Mouse (Mus musculus) testis, adult 2 months (tissue): ENCODE data around the gene Trip6. TPM values are rescaled to one million over a fixed set of nuclear protein-coding genes. Genes with fewer than 3 reads are reported as not detected.

Experiments used
- H3K27ac ChIP-seq: fragments of 200-500 bp; 2 replicates; pipeline ENCODE4 v1.5.1; 2012; ENCODE audit warnings: low read depth, low read length; ENCODE audit not compliant: control insufficient read depth, insufficient read depth
- H3K27me3 ChIP-seq: fragments of 200-500 bp; 2 replicates; pipeline ENCODE4 v1.6.1; 2012; ENCODE audit warnings: mild to moderate bottlenecking, low read length, moderate library complexity; ENCODE audit not compliant: control insufficient read depth, insufficient read depth
- H3K36me3 ChIP-seq: fragments of 200-500 bp; 2 replicates; pipeline ENCODE4 v1.6.1; 2012; ENCODE audit warnings: mild to moderate bottlenecking, low read length; ENCODE audit not compliant: control insufficient read depth, insufficient read depth
- H3K4me1 ChIP-seq: fragments of 200-500 bp; 2 replicates; pipeline ENCODE4 v1.6.1; 2012; ENCODE audit warnings: low read length; ENCODE audit not compliant: control insufficient read depth, insufficient read depth
- H3K4me3 ChIP-seq: fragments of 200-500 bp; 2 replicates; pipeline ENCODE4 v1.5.1; 2012; ENCODE audit warnings: low read depth, mild to moderate bottlenecking, low read length, moderate library complexity, mixed read lengths; ENCODE audit not compliant: control insufficient read depth
- CTCF ChIP-seq: fragments of 200-500 bp; IDR thresholded peaks from 2 replicates; pipeline ENCODE4 v1.5.1; 2012; ENCODE audit warnings: low read depth, mild to moderate bottlenecking, inconsistent platforms, low read length, moderate library complexity; ENCODE audit not compliant: control insufficient read depth, insufficient read depth, insufficient replicate concordance
- POLR2A ChIP-seq: fragments of 200-500 bp; IDR thresholded peaks from 2 replicates; pipeline ENCODE4 v1.6.1; 2012; ENCODE audit warnings: low read depth, mild to moderate bottlenecking, inconsistent platforms, low read length, moderate library complexity; ENCODE audit not compliant: control insufficient read depth
- polyA plus RNA-seq: library from polyadenylated mRNA; depleted of rRNA; stranded (reverse); fragments of >200 nt; gene quantifications from 2 replicates; pipeline ENCODE4 v1.2.3, GENCODE M21; 2012

Gene Trip6
- polyA plus RNA-seq, 1 experiment: 4.1 TPM

DNA sequence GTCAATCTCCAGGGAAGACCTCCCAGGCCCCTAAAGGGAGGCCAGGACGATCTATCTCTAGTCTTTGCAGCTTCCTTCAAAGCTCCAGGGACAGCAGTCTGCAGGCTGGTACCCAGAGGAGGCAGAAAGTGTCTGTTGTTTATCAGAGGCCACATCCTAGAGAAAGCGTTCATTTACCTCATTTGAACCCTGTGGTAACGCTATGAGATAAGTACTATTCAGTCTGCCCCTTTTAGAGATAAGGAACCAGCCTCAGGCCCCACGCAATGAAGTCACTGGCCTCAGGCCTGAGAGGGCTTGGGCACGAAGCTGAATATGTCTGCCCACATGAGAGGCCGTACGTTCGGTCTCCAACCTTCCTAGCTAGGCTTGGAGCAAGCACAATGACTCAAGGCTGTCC lies 3.2 kb upstream of the Trip6 start:
- H3K27me3 ChIP-seq: no peaks in the 10 kb centered on the region
- H3K27ac ChIP-seq: no peak overlapping the region
- H3K4me1 ChIP-seq: peaks cover 23% of the 10 kb centered on the region
- H3K4me3 ChIP-seq: no peak overlapping the region
- no peak for TF ChIP-seq CTCF
- TF ChIP-seq POLR2A: no peak
- no peaks in the 10 kb centered on the region for H3K36me3 ChIP-seq

DNA sequence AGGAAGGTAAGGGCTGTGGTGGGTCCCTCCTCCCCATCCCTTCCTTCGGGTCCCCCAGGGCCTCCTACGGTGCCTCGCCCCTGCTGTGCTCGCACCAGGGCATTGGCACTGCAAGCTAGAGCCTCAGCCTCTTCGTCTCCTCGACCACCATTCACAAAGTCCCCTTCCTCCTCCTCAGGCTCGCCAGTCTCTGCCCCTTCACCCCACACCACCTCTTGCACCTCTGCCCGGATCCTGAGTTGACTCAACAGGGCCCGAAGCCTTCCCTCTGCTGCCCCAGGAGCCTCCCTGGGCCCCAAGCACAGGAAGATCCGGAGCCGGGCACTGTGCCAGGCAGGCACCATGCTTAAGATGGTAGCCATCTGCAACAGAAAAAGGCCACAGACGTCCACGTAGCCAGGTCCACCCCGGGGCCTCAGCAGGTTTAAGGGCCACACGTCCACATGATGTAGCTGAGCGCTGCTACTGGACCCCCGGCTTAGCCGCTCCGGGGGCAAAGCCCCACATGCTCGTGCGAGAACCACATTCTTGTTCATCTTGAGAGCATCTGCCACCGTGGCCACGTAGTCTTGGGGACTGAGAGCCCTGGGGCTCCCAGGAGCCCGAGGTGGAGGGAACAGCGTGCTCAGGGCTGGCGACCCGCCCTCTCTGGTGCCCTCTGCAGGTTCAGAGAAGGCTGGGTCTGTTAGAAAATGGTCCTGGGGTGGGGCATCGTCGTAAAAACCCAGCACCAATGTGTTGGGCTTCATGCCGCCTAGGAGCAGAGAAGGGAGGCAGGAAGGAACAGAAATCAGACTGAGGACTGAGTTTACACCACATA lies 1.1 kb upstream of the Trip6 start:
- Histone ChIP-seq H3K27ac (no peak overlapping the region), H3K36me3 (no peaks in the 10 kb centered on the region), H3K4me3 (no peak overlapping the region)

DNA sequence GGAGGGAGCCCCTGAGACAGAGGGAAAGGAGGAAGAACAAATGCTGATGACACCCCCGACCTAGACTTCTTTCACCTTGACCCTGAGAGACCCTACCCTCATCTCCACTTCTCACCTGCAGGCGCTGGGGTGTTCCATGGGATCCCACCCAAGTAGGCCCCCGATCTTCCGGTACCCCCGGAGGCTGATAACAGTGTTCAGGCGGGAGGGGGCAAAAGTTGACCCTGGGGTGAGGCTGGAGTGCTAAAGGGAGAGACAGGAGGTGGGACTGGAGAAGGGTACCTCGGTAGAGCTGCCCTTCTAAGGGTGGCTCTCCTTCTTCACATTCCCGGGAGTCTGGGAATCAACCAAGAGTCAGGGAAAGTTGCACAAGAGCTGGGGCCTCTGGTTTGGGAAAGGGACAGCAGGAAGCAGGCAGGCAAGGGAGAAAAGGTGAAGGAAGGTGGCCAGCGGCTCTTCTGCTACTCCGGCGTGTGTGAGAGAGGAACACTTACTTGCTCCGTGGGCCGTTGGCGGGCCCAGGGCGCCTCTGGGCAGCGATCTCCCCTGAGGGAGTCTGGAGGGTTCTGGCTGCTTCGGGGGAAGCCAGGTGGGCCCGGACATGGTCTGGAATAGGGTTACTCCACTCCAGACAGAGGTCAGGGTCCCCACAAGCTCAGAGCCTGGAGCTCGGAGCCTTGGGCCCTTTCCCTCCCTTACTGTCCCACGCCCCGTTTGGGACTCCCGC lies 575 bp downstream of the Trip6 start:
- peaks cover 21% of the 10 kb centered on the region for H3K4me1 ChIP-seq
- H3K4me3 ChIP-seq: peak overlapping the region; percentile 75
- no peak for TF ChIP-seq CTCF
- TF ChIP-seq POLR2A: no peak
- H3K27me3 ChIP-seq: no peaks in the 10 kb centered on the region
- H3K36me3 ChIP-seq: no peaks in the 10 kb centered on the region
- peak overlapping the region; percentile 63 for H3K27ac ChIP-seq

More for the DNA sequence above, 1.1 kb upstream of the Trip6 start:
- H3K4me1 ChIP-seq: peaks cover 21% of the 10 kb centered on the region
- TF ChIP-seq POLR2A (no peak), CTCF (no peak)
- H3K27me3 ChIP-seq: no peaks in the 10 kb centered on the region

DNA sequence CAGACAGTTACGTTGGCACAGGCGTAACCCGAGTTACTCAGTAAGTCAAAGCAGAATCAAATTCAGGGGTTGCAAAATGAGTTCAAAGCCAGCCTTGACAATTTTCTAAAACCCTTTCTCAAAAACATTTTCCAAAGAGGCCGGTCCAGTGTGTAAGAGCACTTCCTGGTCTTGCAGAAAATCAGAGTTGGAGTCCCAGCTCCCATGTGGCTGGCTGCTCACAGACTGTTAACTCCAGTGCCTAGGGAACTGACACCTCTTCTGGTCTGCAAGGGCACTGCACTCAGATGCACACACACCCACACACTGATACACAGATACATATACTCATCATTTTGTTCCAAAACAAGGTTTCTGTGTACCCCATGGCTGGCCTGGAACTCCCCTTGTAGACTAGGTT lies 5.8 kb downstream of the Trip6 start:
- Histone ChIP-seq H3K27ac (no peak overlapping the region), H3K27me3 (no peaks in the 10 kb centered on the region), H3K36me3 (peaks cover 1% of the 10 kb centered on the region; the same call in 1 of the 2 replicates), H3K4me3 (no peak overlapping the region), H3K4me1 (peaks cover 8% of the 10 kb centered on the region)
- no peak for TF ChIP-seq CTCF
- TF ChIP-seq POLR2A: no peak

DNA sequence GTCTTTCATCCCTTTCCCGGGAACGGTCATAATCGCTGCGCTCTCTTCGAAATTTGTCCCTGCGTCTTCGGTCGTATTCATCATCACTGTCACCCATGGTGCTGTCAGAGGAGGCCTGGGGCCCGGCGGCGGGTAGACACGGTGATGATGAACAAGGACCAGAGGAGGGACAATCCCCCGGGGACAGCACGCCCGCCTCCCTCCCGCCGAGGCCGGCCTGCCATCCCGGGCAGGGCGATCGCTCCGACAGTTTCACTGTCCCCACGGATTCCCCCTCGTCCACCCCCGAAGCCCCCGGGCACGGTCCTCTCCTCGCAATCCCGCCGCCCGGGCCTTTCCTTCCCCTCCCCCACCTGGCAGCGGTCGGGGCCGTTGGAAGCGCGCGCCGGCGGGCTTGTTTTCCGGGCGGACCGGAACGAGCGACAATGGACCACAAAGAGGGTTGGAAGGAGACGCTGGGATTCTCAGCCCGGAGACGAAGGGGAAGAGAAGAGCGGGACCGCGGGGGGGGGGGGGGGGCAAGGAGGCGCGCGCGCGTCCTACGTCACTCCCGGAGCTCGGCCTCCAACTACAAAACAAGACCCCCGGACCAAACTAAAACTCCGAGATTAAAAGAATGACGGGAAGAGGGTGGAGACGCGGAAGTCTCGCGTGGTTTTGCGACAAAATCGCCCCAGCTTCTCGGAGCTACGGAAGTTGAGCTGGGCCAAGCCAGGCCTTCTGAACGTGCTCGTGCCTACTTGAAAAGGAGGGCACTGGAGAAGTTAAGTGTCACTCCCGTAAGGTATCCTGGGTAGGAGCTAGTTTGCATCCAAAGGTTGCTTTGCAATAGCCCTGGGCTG lies 6.9 kb downstream of the Trip6 start, which contains the start of gene Srrt:
Gene Srrt (minus strand): TSS at position 604 of the 842 bp plus-strand sequence.
- no peak; the same call in 1 of the 2 replicates for TF ChIP-seq POLR2A
- no peak for TF ChIP-seq CTCF
- peaks cover 2% of the 10 kb centered on the region for H3K4me1 ChIP-seq
- no peaks in the 10 kb centered on the region for H3K27me3 ChIP-seq
- H3K4me3 ChIP-seq: peak within 1 kb of the TSS; percentile 87
- peaks cover 5% of the 10 kb centered on the region for H3K36me3 ChIP-seq
- H3K27ac ChIP-seq: peak within 1 kb of the TSS; percentile 79

DNA sequence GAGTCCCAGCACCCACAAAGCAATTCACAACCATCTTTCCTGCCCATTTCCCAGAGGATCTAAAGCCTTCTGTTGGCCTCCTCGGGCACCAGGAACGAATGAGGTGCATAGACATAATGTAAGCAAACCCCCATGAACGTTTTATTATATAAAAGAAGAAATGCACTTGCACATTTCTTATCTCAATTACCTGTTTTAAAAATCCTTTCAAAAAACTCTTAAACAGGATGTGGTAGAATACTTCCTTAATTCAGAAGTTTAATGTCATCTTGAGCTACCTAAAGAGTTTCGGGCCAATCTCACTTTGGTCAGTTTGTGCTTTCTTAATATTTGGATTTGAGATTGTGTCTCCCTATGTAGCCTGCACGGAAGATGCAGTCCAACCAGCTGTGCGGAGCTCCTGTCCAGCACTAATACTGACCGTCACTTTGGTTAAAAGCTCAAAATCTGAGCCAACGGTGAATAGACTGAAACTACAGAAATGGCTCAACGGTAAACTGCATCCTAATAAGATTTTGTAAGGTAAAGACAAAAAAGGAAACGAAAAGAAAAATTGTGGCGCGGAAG lies 7.7 kb downstream of the Trip6 start:
- no peaks in the 10 kb centered on the region for H3K27me3 ChIP-seq
- TF ChIP-seq POLR2A: no peak
- TF ChIP-seq CTCF: no peak
- H3K27ac ChIP-seq: peak overlapping the region; percentile 79
- peaks cover 2% of the 10 kb centered on the region for H3K4me1 ChIP-seq
- peak overlapping the region; percentile 87 for H3K4me3 ChIP-seq
- H3K36me3 ChIP-seq: peaks cover 11% of the 10 kb centered on the region
